Mouse (Mus musculus) kidney, adult 18-20 months (tissue): ENCODE data around the gene Map7d3.

Experiments used
- DNase-seq: peaks from one replicate; pipeline ENCODE4 v3.0.0; 2021

Map7d3 gene

GRCm38 (mm10) chrX:56821765-56822603 lies at the start of gene Map7d3:
Gene Map7d3, minus strand, starts transcription at chrX:56822326.
- peak; percentile 3 for DNase-seq

- no peak for DNase-seq
These were observed 47.7 kb upstream of the Map7d3 start, which contains the start of gene Adgrg4 for GRCm38 (mm10) chrX:56869863-56870262. Gene Adgrg4, plus strand, starts transcription at chrX:56870163.

GRCm38 (mm10) chrX:56841255-56841654 lies 19.1 kb upstream of the Map7d3 start:
- DNase-seq = no peak

GRCm38 (mm10) chrX:56839369-56839768 lies 17.2 kb upstream of the Map7d3 start:
- DNase-seq = peak; percentile 5

- no peak for DNase-seq
These were observed 13.7 kb upstream of the Map7d3 start for GRCm38 (mm10) chrX:56835842-56836241.

GRCm38 (mm10) chrX:56827492-56827891 lies 5.4 kb upstream of the Map7d3 start:
- no peak for DNase-seq

- peak; percentile 49 for DNase-seq
These were observed 30.9 kb downstream of the Map7d3 start for GRCm38 (mm10) chrX:56791268-56791667.

GRCm38 (mm10) chrX:56790591-56790990 lies 31.5 kb downstream of the Map7d3 start:
- no peak for DNase-seq

- no peak for DNase-seq
These were observed 34.6 kb downstream of the Map7d3 start for GRCm38 (mm10) chrX:56787486-56787885.

- no peak for DNase-seq
These were observed 35.7 kb downstream of the Map7d3 start for GRCm38 (mm10) chrX:56786281-56787061.

GRCm38 (mm10) chrX:56773329-56773728 lies 48.8 kb downstream of the Map7d3 start:
- no peak for DNase-seq

GRCm38 (mm10) chrX:56771751-56772150 lies 50.4 kb downstream of the Map7d3 start:
- no peak for DNase-seq

GRCm38 (mm10) chrX:56769838-56770237 lies 52.3 kb downstream of the Map7d3 start:
- DNase-seq = no peak

GRCm38 (mm10) chrX:56760257-56760760 lies 61.8 kb downstream of the Map7d3 start:
- no peak for DNase-seq

GRCm38 (mm10) chrX:56756352-56756751 lies 65.8 kb downstream of the Map7d3 start:
- DNase-seq = no peak

- peak; percentile 28 for DNase-seq
These were observed 66.5 kb downstream of the Map7d3 start for GRCm38 (mm10) chrX:56755646-56756045.

- no peak for DNase-seq
These were observed 68.5 kb downstream of the Map7d3 start for GRCm38 (mm10) chrX:56753317-56754289.

- DNase-seq = no peak
These were observed 70.0 kb downstream of the Map7d3 start for GRCm38 (mm10) chrX:56752144-56752543.

GRCm38 (mm10) chrX:56751536-56751935 lies 70.6 kb downstream of the Map7d3 start:
- no peak for DNase-seq
